Mouse (Mus musculus): ENCODE results near the gene Itsn1.

- TF ChIP-seq POLR2A (IDR thresholded peaks at IDR 0.05; ENCODE audit: borderline replicate concordance, extremely low read depth, insufficient read depth, insufficient read length, poor library complexity, severe bottlenecking) (peak; percentile 92), CTCF (IDR thresholded peaks at IDR 0.05; ENCODE audit: borderline replicate concordance, extremely low read depth, insufficient read depth, insufficient read length) (no peak)
These were observed 40.3 kb upstream of the Itsn1 start, which contains the start of gene Donson for GRCm38 (mm10) chr16:91688619-91689334.

Measured in brain, embryonic 14.5 days (tissue).